In genomic region chr2:90745053-90745678, GRCm38 (mm10) we compare ENCODE assay signal across 8 mouse cellular contexts. TPM values are rescaled to one million over a fixed set of nuclear protein-coding genes. Genes with fewer than 3 reads are reported as not detected.
DNase-seq lines count a peak whose midpoint lies in the region; ATAC-seq lines count a peak whose summit lies in the region.

Gene Fnbp4, plus strand, starts transcription at chr2:90745370.

- ATAC-seq in megakaryocyte progenitor cell, adult 5-6 weeks (replicated peaks; ENCODE audit: poor library complexity) = peak; percentile 94

- DNase-seq in adipocyte (ENCODE audit: low spot score) = peak; percentile 100
- peak; percentile 100 for DNase-seq in embryo, embryonic 10 days (ENCODE audit: low spot score)
- peak; percentile 95 for DNase-seq in gastrocnemius, postnatal 10 days
- DNase-seq in induced T-regulatory cell, adult 2 months (ENCODE audit: low read depth) = peak; percentile 99
- DNase-seq in left cerebral cortex, adult 9 months (ENCODE audit: low spot score in 2 of 2) = peak; percentile 98 to 99
- peak; percentile 96 for DNase-seq in right cerebral cortex, postnatal 14 days
- peak; percentile 97 to 98 for DNase-seq in urinary bladder, postnatal 36 days (ENCODE audit: low spot score in 2 of 2)

RNA-seq across cellular contexts. Expression of gene Fnbp4, which starts in this region (rescaled TPM):
- 10 to 100 TPM; 21.1 to 42.1 TPM for total RNA-seq in gastrocnemius, postnatal 10 days (2021)
- 80.6 and 99.0 TPM in 2 replicates for total RNA-seq in megakaryocyte progenitor cell, adult 5-6 weeks (2015)
- 108 and 140 TPM in 2 replicates for total RNA-seq in megakaryocyte progenitor cell, adult 5-6 weeks (2017)

Comparison
In these comparisons a context has a peak if more than half of its experiments do, and no peak if none do; other contexts are left out.
1. Peak in every context shown above with its lines: DNase-seq and ATAC-seq.